Mouse (Mus musculus) thymus, adult 2 months (tissue): ENCODE results near the gene Pcbp2.

Source experiments
- CTCF ChIP-seq: fragments of 200-500 bp; IDR thresholded peaks from 2 replicates; pipeline ENCODE4 v1.5.1; 2012; ENCODE audit warnings: mild to moderate bottlenecking, control low read depth, low read length, moderate library complexity, borderline replicate concordance; ENCODE audit not compliant: control insufficient read depth, poor library complexity, insufficient read depth; ENCODE audit errors: extremely low read depth
- POLR2A ChIP-seq: fragments of 200-500 bp; IDR thresholded peaks from 2 replicates; pipeline ENCODE4 v1.6.1; 2012; ENCODE audit warnings: mild to moderate bottlenecking, low read length, control low read depth, moderate library complexity; ENCODE audit not compliant: control insufficient read depth, poor library complexity, insufficient read depth; ENCODE audit errors: extremely low read depth

DNA sequence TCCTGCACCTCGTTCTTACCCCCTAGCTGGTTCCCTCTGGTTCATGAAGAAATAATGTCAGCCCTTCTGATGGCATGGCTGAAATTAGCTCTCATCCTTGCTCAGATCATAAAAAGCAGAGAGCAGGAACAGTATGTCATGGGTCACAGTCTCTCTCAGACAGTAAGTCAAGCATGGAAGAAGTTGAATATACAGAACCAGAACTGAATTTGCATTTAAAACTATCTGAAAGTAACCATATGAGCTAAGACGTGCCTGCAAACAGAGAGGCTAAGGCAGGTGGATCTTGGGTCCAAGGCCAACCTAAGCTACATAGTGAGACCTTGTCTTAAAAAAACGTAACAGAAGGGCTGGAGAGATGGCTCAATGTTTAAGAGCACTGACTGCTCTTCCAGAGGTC lies 42.7 kb downstream of the Pcbp2 start:
- TF ChIP-seq CTCF (no peak), POLR2A (no peak)
